Mouse (Mus musculus) mouse trophoblast stem cell (cell line): ENCODE measurements around the gene Fgr.

Experiments used
- in situ Hi-C, 2 experiments: fragments of 300-500 bp; cut with MseI, MboI; formaldehyde crosslinking; loops; 2 replicates in 1 of 2; 3 replicates in 1 of 2; pipeline ENCODE4 v1.15.1; 2025

Gene Fgr

DNA sequence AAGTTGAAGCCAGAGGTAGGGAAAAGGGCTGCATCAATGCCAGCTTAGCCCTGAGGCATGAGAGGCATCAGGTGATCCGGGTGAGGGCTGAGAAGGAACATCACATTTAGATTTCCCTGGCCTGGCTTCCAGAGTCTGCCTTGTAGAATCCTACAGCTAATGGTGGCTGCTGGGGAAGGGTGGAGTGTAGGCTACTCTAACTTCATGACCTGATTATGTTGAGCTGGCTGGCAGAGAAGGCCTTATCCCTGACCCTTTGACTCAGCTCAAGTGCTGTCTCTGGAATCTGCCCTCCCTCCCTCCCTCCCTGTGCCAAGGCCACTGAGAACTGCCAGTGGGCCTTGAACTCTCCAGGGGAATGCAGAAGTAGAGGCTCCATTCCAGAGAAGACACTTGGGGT is 61.6 kb downstream of the Fgr start:
- in situ Hi-C loops = no loop called here

DNA sequence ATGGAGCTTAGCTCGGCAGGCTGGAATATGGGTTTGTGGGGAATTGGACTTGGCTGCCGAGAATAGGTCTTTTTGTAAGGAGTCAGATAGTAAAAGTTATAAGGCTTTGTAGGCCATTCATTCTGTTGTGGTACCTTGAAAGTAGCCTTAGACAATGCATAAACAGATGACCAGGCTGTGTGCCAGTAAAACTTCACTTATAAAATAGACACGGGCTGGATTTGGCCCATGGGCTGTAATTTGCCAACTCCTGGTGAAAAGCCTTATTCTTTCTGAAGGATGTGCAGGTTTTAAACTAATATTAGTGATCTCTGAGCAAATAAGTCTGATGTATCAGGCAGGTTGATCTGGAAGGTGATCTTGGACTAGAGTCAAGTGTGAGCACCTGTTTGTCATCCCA is 62.1 kb downstream of the Fgr start:
- in situ Hi-C loops = no loop called here

DNA sequence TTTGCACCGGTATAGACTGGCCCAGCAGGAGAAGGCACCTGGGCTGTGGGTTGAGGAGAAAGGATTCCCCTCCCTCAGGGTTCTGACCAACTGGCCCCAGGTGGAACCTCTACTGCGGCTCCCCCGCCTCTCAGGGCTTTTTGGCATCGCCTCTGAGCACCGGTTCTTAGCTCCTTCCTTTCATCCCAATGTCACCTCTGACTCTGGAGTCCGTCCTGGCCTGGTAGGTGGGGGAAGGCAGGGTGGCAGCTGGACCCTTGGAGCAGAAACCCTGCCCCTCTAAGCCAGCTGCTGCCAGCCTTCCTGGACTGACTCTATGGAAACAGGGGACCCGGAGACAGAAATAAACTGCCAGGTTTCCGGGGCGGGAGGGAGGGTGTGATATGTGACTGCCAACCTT is 63.4 kb downstream of the Fgr start:
- in situ Hi-C loops = no loop called here

DNA sequence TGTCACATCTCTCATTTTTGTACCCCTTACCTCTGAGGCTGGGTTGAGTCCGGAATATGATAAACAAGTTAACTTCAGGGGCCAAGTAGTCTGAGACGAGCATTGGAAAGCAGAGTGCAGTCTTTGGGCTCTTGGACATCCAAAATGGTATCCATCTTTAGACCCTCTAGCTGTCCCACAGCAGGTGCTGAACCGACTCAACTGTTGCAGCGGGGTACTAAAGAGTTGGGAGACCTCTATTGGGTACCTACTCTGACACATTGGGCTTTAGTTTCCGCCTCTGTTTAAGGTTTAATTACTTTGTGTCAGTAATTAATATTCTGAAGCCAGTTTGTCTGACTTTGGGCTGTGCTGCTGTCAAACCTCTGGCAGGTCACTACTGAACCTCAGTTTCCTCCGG is 63.9 kb downstream of the Fgr start:
- in situ Hi-C loops = no loop called here

DNA sequence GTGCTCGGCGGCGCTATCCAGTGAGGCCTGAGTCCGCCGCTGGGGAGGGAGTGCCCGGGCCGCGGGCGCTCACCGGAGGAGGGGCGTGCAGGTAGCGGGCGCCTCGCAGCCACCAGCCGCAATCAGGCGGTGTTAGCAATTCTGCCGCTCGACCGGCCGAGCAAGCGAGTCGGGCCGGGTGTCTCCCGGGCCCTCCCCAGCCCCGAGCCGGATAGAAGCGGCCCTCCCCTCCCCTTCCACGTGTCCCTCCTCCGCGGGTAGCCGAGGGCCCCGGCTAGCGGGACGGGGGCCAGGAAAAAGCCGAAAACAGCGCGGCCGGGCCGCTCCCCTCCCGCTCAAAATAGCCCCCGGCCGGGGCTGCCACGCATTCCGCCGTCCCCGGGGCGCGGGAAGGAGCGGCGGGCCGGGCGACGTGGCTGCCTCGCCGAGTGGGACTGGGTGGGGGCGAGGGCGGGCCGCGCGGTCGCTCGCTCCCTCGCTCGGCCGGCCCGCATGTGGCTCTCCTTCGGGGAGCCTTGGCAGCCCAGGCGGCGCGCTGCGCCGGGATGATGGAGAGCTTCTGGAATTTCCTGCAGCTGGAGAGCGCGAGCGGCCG is 64.7 kb downstream of the Fgr start:
- in situ Hi-C loops = no loop called here

DNA sequence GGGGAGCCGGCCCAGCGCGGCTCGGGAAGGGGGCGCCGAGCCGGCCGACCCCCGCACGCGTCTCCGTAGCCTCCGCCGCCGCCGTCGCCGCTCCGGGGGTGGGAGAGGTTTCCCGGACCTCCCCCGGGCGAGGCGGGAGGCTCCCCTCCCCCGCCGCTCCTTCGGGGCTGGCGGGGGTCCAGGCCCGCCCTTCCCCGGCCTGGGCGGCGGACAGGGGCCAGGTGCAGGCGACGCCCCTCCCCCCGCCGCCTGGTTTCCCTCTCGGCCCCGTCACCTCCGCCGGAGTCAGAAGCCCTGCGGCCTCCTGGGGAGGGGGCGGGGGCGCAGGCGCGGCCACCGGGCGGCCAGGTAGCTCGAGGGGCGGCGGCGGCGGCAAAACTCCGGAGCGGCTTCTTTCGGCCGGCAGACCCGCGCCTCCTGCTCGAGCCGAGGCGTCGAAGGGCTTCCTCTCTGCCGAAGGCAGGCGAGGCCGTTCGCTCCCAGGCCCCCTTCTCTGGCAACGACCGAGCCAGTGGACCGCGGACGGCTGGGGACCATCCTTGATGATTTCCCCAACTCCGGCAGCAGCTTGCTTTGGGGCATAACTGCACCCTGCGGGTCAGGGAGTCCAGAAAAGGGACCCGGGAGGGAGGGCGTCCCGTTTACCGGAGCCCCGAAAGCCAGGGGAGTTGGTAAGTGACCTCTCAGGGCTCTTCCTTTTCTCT is 65.4 kb downstream of the Fgr start:
- in situ Hi-C loops = no loop called here

DNA sequence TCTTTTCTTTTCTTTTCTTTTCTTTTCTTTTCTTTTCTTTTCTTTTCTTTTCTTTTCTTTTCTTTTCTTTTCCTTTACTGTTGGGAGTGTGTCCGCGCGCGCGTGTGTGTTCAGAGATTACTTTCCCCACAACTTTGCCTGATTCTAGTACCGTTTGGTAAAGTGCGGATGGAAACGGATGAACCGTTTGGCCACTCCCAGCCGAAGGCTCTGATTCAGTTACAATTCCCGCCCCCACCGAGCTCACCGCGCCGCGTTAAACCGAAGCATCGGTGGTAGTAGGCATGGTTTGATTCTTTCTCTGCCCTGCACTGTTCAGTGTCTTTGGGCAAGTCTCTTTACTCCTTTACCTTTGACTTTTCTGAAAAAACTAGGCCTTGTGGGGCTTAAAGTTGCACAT is 65.9 kb downstream of the Fgr start:
- in situ Hi-C loops = no loop called here

DNA sequence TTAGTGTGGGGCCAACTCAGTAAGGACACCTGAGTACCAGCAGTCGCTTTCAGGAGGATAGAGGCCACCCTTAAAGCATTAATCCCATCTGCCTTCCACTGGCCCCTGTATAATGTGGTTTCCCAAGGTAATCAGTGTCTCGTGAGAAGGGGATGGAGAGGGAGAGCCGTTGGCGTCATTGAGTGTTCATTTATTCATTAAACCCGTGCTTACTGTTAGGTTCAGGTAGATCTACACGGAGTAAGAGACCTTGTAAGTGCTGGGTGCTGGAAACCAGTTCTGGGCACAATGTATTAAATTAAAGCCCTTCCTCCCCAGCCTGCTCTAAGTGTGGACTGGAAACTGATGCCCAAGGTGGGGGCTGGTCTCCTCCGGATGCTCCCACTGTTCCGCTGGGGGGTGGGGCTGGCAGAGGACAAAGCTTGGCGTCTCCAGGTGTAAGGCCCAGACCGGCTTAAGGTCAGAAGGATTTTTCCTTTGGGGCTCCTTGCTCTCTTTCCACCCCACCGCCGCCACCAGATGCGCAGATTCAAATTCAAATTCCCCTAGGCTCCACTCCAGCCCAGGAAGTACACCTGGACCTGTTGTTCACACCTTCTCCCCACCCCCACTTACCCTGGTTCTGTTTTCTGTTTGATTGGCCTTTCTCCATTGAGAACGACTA is 66.5 kb downstream of the Fgr start:
- in situ Hi-C loops = no loop called here

DNA sequence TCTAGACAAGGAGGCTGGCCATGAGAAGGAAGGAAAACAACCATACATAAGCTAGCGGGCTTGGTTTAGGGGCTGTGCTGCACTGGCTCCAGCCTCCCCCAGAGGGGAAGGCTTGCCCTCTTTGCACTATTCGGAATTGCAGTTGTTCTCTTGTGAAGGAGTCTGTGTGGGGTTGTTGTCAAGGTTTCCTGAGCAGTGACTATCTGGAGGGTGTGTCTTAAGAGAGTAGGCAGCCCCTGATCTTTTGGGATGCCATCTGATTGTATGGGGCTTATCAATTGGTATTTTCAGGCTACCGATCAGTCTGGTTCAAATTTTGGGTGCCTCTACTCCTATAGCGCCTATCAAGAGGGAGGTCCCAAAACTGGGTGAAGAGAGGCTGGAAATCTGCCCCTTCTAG is 68.3 kb downstream of the Fgr start:
- in situ Hi-C loops = no loop called here

DNA sequence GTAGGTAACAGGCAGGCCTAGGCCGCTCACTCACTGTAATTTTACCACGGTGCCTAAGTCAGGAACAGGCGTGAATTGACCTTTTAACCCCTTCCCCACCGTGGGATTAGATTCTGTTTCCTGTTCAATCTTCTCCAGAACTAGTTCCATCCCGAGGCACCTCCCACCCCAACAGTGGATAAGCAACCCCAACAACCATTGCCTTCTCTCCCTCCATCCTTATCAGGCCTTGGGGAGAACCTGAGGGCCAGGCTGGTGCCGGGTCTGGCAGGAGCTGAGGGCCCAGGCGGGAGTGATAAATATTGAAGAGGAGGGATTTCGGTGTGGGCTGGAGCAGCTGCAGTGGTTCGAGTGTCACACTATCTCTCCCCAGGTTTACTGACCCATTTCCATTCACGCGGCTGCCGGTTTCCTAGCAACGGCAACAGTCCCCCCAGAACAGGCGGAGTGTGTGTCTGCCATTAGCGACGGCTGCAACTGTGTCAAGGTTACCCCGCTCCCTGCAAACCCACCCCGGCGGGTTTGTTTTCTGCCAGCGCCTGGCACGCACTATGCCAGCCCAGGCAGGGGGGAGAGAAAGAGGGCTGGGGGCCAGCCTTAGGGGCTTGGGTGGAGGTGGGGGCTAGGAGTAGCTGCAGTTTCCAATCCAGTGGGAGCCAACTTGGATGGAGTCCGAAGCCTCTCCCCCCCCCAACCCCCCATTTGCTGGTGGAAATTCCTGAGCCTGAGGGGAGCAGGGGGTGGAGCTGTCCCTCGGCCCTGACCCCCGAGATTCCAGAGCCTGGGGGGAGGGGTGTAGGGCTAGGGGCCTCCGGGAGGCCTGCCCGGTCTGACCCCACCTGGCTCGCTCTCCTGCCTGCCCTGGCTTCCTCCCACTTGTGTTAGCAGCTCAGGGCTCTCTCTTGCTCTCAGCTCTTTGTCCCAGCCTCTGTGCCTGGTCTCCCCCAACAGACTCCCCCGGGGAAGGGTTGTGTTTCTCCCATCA is 69.0 kb downstream of the Fgr start:
- in situ Hi-C loops = no loop called here

DNA sequence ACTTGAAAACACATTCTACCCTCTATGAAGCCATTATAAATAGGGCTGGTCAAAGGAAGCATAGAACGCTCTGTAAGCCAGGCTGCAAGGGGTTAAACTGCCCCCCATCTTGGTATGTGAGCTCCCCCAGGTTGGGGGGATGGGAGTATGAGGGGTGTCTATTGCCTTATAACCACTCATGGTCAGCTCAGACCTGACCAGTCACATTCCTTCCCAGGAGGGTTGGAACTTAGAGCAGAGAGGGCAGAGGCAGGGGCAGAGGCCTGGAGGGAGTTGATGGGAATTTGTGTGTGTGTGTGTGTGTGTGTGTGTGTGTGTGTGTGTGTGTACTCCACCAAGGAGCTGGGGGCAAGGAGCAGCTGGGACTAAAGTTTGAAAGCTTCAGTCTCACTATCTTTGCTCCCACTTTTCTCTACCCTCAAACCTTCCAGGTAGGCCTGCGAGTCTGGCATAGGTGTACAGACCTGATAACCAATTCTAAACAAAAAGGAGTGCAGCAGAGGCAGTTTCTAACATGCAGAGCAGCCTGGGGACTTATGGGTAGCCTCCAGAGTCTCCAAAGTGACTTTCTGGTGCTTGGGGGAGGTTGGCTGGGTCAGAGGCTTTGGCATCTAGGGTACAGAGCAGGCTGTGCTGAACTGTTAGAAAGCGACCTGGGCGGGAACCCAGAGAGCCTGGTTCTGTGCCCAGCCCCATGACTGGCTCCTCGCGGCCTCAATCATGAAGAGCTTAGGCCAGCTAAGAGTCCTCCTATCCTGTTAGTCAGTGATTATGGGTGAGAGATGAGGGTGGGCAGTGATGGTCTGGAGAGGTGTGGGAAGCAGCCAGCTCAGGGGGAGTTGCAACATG is 70.1 kb downstream of the Fgr start:
- in situ Hi-C loops = no loop called here

DNA sequence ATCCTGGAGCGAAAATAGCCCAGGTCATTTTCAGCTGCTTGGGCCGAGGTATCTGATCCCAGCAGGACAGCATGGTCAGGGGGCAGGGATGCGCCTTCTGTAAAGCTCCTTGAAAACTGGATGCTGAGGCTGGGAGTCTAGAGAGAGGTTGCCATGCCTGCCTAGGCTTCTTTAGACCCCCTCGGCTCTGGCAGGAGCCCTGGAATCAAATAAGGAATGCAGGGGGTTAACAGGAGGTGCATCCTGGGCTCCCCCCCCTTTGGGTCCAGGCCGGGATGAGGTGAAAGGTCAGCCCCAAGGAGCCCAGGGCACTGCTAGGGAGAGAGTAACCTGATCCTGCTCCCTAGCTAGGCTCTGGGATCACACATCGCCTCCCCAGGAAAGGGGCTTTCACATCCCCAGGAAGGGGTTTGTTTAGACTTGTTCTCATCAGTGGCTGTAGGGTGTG is 70.8 kb downstream of the Fgr start:
- in situ Hi-C loops = no loop called here

DNA sequence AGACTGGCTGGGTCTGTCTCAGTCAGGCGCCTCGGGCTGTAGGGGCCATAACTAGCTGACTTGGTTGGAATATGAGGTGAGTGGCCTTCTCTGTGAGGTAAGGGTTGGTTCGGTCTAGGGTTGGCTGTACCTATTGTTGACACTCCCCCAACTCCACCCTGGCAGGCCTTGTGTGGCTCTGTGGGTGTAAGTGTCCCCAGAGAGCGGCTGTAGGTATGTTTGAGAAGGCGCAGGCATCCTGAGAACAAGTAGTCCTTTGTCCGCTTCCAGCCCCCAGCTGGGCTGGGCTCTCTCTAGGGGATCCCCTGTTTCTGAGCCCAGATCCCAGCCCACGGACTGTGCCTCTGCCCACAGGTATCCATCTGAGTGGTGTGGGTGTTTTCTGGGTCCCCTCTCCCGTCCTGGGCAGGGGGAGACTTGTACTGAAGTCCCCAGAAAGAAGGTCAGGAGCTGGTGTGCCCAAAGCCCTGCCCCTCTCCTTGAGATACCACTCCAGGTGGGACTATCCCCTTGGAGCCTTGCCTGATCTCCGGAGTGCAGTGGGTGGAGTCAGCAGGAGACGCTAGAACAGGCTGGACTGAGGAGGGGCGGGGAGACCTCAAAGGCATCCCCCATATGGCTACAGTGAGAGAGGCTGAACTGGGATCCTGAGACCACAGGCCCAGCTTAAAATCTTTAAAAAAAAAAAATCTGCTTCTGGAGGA is 72.0 kb downstream of the Fgr start:
- in situ Hi-C loops = no loop called here

DNA sequence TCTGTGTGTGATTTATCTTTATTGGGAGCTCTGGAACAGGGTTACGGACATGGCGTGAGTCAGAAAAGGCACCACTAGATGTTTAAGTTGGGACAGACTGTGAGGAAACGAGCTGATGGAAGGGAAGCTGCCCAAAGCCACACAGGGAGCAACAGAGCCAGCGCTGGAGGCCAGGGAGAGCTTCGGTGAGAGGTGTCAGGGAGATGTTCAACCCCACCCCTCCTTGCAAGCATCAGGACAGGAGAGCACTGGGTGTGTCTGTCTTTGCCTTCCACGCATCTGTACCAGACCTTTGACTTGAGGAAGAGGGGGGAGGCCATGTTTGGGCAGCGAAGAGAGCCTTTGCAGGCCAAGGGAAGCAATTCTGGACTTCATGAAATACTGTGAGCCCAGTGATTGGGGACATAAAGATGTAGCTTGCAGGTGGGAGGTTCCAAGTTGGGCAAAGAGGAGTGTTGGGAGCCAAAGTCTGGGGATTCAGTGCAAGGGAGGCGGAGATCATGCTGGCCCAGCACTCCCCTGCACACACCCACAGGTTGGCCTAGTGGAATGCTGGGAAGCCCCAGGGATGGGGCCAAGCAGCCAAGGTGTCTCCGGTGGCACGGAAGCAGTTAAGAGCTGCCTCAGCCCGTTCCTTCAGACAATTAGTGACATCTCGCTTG is 72.9 kb downstream of the Fgr start:
- in situ Hi-C loops = no loop called here

DNA sequence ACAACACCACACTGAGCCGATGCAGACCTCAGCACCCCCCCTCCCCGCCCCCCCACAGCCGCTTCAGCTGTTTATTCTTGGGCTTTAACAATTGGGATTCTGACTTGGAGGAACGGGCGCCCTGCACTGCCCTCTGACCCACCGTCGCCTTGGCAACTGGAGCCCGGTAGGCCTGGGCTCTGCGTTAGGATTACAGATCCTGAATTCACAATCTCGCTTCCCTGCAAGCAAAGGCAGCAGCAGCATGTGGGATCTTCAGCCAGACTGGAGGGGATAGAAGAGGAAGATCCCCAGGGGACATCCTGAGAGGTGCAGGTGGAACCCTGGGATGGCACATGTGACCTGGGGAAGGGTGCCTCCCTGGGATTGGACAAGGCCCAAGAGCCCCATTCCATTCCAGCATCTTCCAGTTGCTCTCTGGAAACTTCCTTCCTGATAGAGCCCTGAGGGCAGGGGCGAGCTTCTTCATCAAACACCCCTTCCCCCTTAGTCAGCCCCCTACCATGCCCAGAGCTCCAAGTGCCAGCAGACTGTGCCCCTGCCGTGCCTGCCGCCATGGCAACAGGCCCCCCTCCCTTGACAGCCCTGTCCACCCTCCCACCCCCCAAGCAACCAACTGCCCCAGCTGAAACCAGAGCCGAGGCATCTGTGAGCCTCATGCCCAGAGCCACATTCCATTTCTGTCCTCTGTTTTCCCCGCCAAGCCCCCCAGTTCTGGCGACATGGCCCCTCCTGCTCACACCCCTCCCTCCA is 73.6 kb downstream of the Fgr start:
- in situ Hi-C loops = no loop called here

DNA sequence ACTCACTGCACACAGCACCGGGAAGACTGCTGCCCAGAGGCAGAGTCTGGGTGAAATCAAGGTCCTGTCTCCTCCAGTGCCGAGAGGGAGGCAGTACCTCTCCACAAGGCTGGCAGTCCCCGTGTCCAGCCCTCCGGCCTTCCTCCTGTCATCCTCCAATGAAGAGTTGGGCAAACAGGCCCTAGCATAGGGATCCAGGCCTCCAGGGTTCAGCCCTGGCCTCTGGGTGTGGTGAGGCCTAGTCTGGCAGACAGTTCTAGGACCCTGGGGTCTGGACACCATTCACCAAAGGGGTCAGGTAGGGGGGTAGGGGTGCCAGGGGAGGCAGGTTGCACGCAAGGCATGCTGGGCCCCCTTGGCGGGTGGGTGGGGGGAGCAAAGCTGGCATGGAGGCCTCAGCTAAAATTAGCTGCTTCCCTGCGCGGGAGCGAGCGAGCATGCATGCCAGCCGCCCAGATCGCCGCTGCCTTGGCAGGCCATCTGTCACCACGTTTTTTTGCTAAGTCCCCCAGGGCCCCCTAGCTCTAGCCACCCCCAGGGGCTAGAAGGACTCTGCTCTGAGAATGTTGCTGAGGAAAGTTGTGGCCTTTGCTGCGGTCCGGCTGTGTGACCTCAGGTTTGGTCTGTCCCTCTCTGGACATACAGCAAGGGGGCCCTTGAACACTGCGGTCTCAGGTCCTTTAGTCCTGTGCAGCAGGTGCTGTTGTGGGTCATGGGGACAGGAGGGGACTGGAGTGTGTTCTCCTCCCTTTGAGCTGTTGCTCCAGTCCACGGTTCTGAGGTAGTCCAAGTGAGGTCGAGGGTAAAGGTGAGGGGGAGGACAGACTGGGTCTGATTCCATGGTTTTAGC is 75.4 kb downstream of the Fgr start:
- in situ Hi-C loops = no loop called here

DNA sequence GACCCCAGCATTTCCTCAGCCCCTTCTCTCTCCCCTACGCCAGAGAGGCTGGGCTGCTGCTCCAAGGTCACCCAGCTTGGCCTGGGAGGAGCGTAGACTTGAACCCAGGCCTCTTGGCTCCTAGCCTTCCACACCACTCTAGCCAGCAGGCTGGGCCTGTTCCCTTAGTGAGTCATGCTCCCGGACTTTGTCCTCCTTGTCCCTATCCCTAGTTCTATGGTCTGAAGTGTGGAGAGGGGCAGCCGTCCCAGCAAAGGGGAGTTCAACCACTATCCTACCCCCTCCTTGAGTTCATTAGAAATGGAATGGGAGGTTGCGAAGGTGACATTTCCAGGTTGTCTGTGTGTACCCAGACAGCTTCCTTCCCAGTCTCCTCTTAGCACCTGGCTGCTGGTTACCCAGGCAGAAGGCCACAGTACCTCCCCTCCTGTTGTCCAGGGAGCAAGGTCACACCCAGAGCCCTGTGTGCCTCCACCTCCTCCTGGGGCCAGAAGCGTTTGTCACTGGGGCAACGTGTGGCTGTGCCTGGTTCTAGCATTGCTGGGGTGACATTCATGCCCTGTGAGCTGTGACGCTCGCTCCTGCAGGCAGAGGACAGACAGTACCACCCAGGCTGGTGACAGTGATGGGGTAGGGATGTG is 76.4 kb downstream of the Fgr start:
- in situ Hi-C loops = no loop called here
